Mouse (Mus musculus) cerebellum, adult 9-11 months (tissue): Measurements from ENCODE around the gene Bcas3.

Source experiments
- DNase-seq: peaks from one replicate; pipeline ENCODE4 v3.0.0; 2022

The Bcas3 gene

DNA sequence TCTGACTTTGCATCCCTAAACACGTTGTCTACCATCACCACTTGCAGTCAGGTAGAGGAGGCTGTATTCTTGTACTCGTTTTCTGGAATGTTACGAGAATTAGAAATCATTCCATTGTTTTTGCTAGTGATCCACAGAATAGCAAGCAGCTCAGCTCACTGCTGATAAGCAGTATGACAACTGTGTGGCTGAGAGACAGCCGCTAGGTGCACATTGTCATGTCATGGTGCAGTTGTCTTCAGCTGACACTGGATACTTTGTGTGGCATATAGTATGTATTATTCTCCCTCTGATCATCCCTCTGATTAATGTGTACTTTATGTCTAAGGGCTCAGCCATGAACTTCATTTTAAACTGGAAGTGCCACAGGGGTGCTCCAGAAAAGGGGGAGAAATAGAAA, 190.3 kb downstream of the Bcas3 start:
- no peak for DNase-seq

DNA sequence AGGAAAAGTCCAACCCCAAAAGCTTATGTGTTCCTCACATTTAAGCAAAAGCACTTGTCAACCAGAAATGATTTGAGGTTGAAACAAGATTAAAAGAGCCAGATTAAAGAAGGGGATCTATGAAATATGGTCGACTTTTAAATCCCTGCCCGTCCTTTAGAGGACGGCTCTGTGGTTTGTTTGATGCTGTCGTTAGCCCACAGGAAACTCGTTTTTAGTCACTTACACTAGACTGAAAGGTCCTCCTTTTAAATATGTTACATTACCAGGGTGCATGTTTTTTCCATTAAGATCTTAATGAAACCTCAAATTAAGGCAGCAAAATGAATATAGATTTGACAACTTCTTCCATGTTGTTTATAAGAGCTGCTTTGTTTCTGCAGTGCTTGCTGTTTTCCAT, 192.6 kb downstream of the Bcas3 start:
- no peak for DNase-seq

DNA sequence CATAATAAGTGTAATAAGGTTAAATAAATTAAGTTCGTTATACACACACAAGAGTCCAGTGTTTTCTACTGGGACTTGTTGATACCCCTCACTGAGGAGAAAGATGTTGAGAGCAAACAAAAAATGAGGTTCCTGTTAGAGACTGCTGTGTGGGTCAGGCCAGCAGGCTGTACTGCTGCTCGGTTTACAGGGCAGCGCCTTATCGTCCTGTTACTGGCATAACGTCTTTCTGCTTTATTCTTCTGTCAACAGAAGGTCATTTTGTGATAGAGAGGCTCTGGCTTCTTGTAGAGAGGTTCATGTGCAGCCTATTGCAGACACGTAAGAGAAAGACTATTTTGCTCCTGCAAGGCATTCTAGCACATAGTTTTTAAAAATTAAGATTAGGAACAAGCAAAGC, 195.0 kb downstream of the Bcas3 start:
- no peak for DNase-seq

DNA sequence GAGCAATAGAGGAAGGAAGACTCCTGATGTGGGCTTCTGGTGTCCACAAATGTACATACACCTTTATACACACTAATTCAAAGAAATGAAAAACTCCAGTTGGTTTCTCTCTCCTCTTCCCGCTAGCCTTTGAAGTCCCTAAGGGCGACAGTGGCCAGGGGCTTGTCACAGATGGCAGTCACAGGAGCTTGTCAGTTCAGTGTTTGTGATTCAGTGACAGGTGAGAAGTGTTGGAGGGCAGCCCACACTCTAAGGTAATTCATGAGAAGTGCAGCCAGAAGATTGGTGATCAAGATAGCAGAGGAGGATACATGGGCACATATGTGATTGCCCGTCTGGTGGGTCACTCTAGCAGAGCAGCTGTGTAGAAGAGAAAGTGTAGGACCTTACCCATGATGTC, 196.7 kb downstream of the Bcas3 start:
- DNase-seq = no peak

DNA sequence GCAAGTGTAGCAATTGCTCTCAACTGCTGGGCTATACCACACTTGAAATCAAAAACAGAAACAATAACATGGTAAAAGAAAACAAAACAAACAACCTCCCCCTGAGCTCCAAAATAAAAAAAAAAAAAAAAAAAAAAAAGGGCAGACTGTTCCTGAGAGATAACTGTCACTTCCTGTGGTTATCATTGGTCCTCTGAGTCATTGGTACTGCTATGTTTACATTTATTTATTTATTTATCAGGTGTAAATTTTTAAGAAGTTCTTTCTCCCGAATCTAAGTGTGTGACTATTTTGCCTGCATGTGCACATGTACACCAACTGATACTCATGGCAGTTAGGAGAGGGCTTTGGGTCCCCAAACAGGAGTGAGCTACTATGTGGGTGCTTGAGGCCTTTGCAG, 202.1 kb downstream of the Bcas3 start:
- DNase-seq = no peak

DNA sequence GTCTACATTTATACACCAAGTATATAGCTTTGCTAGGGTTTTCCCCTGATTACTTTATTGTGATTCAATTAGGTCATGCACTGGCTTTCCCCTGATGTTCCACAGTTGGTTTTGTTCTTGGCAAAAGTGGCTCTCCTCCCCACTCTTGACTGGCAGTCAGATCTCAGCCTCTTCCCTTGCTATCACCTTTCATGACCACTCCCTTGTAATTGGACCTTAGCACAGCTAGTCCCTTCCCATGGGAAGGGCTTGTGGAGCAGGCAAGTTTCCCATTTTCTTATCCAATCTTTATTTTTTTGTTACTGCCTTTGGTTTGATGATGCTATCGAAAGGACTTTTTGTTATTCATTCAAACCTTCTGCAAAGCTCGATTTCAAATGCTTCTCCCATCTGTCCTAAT, 202.8 kb downstream of the Bcas3 start:
- no peak for DNase-seq

DNA sequence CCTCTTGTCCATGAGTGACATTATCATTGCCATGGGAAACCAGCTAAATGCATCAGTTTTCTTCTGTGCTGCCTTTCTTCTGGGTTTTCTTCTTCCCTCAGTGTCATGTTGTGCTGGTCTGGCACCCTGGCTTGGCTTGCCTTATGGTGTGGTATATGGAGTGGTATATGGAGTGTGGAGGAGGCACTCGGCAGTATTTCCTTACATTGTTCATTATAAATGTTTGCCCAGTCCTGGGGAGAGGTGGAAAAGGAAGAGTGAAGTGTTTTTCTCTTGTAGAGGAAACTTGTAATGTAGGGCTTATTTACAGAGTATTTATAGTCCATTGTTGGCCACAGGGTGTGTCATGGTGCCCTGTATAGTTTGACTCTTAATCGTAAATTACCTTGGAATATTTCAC, 212.1 kb downstream of the Bcas3 start:
- no peak for DNase-seq

DNA sequence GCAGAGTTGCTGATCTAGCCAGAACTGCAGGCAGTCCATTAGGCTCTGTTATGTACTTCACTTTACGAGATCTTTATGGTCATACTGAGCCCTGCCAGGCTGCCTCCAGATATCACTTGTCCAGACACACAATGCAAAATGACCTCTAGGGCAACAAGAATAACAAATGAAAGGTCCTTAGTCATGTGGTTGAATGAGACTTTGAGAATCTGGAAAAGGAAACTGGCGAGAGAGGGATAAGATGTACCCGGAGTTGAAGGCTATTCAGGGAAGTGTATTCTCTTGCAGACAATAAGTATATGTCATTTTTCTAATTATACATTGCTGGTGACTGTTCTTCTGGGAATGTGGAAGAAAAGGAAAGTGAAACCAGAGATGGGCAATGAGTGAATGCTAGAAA, 218.1 kb downstream of the Bcas3 start:
- no peak for DNase-seq

DNA sequence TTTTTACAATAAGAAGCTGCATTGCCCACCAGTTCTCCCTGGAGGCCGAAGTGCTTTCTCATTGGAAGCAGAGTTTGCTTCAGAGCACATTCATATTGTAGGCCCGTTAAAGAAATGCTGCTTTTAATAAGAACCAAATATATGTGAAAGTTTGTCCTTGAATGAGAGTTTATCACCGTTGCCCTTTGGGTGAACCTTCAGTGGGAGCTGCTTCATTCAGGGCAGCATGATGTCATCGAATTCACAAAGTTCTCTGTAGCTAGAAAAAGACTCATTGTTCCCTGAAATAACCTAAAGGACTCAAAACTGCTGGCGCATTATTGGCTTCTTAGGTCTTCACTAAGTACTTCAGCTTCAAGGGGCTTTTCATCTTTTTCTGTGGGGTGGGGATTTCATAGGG, 219.0 kb downstream of the Bcas3 start:
- DNase-seq = no peak

DNA sequence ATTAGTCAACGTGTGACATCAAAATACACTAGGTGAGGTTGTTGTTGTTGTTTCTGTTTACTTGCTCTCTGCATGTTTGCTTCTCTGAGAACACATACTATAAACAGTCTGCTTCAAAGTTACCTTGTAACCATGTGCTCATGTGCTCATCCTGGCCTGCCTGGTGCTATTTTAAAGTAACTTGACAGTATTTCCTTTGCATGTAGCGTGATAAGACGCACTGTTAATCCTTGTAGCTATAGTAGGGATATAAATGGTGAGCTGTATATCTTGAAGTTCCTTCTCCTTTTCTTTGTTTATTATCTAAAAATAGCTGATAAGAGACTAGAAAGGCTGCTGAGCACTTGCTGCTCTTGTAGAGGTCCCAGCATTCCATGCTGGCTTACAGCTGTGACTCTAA, 219.6 kb downstream of the Bcas3 start:
- DNase-seq = no peak

DNA sequence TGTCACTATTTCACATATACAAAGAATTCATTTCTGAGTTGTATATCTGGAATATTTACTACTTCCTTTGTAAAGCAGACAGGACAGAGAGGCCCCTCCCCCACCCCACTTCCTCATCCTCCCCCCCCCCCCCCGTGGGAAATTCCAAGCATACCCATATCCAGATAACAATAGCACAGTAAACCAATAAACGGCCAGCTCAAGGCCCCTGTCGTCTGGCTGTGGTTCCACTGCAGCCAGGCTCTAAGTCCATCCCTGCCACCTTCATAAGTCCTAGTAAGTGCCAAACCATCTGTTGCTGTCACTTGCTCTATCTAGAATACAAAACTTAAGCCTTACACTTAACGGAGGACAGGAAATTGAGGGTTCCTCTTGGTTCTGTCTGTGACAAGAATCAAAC, 221.5 kb downstream of the Bcas3 start:
- DNase-seq = no peak

DNA sequence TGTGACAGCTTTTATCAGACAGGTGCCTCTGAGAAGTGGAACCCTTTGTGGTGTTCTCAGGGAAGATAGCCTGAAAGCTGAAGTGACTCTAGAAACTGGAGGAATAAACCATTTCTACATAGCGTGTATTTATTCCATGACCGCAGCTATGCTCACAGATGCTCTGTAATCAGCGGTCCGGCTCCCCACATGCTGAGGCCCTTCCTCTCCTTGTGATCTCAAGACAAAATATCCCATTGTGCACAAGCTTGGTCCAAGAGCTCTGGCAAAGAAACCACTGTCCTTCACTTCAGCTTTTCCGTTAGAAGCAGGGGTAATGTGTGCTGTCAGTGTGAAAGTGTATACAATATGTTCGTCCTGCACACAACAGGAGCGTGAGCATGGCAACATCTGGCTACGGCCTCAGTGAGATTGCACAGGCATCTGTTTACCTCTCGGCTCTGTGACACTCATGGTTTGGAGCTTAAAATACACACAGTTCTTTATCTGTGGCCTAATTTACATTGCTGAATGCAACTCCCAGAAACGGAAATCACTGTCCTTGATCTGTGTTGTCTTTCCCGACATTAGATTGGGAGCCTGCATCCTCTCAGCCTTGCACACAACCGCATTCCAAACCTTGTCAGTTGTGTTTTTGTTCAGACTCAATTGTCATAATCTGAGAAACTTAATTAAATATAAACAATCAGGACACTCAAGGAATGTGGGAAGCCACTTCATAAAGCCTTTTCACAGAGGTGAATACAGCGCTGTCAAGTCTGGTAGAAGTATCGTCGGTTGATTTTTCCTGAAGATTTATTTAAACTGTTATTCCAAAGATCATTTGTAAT, 225.1 kb downstream of the Bcas3 start:
- no peak for DNase-seq

DNA sequence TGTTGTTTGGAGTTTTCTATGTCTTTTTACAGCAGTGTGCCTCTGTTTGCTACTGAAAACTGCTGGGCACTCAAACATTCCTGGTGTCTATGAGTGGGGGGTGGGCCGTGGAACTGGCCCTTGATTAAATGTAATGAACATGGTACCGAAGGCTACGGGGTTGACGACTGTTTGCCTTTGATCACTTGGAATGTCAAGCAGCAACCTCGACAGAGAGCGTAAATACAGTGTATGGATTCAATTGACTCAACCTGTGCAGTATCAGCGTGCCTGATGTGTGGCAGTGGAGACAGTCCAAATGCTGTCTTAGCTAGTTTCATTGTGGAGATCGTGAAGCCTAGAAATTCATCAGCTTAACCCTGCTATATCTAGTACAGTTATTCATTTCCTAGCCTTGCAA, 231.1 kb downstream of the Bcas3 start:
- no peak for DNase-seq

DNA sequence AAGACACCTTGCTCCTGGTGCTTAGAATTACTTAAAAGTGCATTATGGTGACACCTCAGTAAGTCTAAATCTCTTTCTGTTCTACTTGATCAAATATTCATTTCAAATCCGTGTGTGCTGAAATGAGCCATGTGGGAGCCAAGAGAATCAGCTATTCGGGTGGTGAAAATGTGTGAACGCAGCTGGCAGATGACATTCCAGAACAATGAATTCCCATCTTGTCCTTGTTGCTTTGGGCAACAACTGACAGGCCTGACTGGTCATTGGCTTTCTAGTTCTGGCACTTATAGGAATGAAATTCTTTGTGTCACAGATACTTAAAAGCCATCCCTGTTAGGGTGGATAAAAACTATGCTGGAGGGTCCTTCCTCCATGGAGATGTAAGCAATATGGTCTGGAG, 240.7 kb downstream of the Bcas3 start:
- no peak for DNase-seq

DNA sequence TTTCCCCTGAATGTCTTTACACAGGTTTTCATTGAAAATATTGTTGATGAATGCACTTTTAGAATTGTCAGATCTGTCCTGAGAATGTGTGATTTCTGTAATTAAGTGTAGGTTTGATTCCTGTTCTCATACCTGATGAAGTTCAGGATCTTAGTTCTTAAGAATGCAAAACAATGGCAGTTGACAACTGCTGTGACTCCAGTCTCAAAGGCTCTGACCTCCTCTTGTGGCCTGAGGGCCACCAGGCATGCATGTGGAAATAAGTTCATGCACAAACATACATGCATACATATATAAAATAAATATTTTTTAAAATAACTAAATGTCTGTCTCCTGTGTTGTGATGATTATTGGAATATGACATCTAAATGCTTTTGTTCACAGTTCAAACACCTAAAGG, 246.3 kb downstream of the Bcas3 start:
- DNase-seq = no peak

DNA sequence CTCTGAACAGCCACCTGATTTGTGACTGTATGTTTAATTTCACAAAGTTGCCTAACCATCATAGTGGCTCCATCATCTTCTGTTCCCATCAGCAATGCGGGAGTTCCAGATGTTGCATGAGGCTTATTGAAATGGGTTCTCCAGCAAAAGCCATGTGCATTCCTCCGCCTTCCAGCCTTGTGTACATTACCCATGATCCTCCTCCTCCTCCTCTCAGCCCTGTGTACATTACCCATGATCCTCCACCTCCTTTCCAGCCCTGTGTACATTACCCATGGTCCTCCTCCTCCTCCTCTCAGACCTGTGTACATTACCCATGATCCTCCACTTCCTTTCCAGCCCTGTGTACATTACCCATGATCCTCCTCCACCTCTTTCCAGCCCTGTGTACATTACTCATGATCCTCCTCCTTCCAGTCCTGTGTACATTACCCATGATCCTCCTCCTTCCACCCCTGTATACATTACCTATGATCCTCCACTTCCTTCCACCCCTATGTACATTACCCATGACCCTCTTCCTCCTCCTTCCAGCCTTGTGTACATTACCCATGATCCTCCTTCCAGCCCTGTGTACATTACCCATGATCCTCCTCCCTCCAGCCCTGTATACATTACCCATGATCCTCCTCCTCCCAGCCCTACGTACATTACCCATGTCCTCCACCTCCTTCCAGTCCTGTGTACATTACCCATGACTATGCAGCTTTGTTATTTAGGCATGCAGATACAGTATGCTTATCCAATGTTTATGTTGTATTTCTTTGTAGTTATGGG, 250.8 kb downstream of the Bcas3 start:
- no peak for DNase-seq

DNA sequence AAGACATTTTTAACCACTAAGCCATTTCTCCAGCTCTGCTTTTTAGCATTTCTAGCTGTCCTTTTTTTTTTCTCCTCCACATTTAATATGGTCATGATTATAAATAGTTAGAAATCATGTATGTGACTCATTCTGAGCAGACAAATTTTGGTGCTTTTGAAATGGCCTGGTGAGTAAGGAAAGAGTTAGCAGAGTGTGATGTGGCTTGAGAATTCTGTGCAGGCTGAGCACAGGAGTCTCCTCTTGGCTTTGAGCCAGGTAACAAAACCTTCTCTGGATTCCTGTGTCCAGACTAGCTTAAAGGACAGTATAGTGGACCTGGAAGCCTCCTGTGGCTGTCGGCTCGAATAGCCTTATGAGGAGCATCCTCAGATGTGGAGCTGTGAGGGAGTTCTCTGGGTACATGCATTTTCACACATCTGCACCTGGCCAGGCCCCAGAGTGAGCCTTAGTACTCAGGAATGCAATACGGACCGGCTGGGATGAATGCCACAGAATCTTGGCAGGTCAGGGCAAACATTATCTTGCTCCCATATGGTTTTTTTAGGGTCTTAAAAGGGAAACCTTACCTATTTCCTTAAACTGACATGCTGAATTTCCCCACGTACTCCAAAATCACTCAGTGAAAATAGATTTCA, 256.5 kb downstream of the Bcas3 start:
- DNase-seq = peak; percentile 36

DNA sequence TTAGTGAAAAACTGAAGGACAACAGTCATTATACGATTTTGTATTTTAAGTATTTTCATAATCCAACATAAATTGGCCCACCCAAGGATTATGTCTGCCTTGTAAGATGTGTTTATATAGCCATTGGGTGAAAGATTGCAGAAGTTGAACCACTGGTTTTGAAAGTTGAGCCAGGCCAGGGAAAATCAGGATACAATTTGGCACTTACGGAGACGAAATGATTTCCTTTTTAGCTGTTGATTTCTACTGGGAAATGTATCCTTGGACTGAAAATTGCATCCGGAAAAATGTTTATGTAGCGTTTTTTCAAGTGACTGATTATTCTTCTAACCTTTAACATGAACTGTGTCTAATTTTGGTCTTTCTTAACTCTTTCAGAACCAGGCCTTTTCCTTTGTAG, 260.1 kb downstream of the Bcas3 start:
- no peak for DNase-seq

DNA sequence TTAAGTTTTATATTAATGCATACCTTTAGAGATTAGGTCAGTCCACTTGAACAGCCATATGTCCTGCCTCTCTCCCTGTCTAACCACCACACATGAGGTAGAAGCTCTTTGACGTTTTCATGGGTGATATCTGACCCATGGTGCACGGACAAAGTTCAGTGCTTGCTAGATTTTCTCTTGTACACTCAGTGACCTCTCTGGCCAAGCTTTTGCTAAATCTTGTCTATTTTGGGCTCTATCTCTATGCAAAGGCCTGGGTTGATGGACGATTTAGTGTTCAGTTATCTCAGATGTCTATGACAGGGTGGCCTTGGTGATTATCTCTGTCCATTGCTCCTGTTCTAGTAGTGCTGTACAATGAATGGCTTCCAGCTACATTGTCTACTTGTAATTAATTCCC, 260.6 kb downstream of the Bcas3 start:
- DNase-seq = no peak

DNA sequence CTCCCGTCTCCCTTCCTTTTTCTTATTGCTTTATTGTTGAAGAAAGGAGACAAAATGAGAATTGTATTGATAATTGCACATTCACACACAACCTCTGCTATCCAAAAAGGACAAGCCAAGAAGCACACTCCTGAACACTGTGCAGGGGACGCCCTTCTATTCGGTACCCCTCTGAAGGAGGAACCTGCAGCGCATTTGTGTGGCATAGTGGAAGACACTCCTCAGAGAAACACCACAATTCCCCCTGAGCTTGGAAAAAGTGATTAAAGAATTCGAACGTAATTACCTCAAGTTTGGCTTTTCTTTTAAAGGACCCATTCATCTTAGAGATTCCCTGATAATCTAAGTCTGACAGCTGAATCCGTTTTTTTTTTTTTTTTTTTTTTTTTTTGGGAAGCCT, 261.5 kb downstream of the Bcas3 start:
- no peak for DNase-seq

DNA sequence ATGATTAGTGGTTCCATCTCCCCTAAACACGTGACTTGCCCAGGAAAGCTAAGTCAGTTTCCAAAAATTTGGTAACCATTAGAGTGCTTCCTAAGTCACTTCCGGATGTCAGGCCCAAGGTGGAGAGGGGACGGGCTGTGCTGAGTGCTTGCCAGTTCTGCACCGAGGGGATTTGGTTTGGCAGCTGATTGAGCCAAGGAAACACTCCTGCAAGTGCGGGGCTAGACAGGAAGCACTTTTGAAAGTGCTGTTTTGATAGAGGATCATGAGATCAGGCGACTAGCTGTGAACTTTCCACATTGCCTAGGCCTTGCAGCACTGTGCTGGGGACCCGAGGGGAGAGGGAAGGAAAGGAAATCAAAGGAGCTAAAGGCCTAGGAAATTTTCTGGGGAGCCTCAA, 262.5 kb downstream of the Bcas3 start:
- no peak for DNase-seq

DNA sequence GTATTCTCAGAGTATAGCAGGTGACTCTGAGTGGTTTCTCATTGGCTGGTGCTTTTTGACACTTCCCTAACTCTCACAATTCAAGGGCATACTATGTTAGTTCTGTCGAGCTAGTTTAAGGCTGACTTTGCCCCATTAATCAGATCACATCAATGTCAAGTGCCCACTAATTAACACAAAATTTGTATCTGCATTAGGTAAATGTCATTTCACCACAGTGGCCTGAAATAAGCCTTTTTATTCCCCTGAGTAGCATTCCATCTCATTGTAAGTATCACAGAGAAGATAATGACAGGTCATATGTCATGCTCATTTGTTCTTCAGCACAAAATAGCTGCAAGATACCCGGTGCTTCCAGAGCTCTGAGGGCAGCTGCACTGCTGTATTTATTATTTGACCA, 268.5 kb downstream of the Bcas3 start:
- DNase-seq = no peak

DNA sequence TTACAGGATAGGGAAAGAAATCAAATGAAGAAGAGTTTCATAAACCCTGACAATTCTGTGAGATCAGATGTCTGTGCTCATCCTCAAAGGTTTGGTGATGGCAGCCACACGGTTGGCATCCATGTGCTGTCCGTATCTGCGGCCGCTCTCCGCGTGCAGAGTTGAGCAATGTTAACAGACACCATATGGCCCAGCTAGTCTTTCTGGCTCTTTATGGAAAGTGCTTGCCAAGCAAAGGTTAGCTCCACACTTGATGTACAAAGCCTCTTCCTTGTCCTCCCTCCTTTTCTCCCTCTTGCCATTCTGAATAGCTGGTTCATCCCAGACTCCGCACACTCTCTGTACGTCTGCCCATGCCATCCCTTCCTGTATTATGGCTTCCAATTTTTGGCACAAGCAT, 269.0 kb downstream of the Bcas3 start:
- DNase-seq = peak; percentile 75

DNA sequence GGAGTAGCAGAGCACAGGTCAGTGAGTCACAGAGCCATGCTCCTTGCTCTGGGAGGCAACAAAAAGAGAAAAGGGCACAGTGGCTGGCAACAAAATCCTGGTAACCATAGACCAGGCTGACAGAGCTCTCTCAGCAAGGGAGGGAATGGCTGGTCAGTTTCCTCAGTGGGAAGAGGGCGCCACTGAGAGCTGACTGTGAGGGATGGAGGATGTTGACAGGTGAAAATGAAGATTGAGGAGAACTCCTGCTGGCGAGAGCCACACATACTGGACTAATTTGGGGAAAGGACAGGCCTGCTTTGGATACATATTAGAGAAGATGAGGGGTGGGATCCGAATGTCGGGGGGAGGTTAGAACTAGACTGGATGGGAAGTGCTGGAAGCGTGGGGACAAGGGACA, 272.2 kb downstream of the Bcas3 start:
- no peak for DNase-seq
